Mouse (Mus musculus) lung, embryonic 15.5 days (tissue): ENCODE measurements around the gene Hpn. TPM values are rescaled to one million over a fixed set of nuclear protein-coding genes. Genes with fewer than 3 reads are reported as not detected.

ENCODE experiments used
- ATAC-seq: fragments of 200-750 bp; cut with Nextera tagmentation; 2 replicates; pipeline ENCODE4 v1.8.0; 2017; ENCODE audit warnings: moderate number of reproducible peaks, borderline replicate concordance; ENCODE audit not compliant: low FRiP score, low TSS enrichment; ENCODE audit errors: extremely low read depth
- H3K27ac ChIP-seq: fragments of 300-500 bp; sonication (generic); 2 replicates; pipeline ENCODE4 v1.5.1; 2015; ENCODE audit warnings: moderate library complexity, mild to moderate bottlenecking, inconsistent platforms
- H3K27me3 ChIP-seq: fragments of 300-500 bp; sonication (generic); 2 replicates; pipeline ENCODE4 v1.6.1; 2015; ENCODE audit warnings: inconsistent platforms
- H3K36me3 ChIP-seq: fragments of 300-500 bp; sonication (generic); 2 replicates; pipeline ENCODE4 v1.6.1; 2015; ENCODE audit warnings: inconsistent platforms
- H3K4me1 ChIP-seq: fragments of 300-500 bp; sonication (generic); 2 replicates; pipeline ENCODE4 v1.6.1; 2015; ENCODE audit warnings: inconsistent platforms
- H3K4me2 ChIP-seq: fragments of 300-500 bp; sonication (generic); 2 replicates; pipeline ENCODE4 v1.6.1; 2015; ENCODE audit warnings: inconsistent platforms, mild to moderate bottlenecking, moderate library complexity
- H3K4me3 ChIP-seq: fragments of 300-500 bp; sonication (generic); 2 replicates; pipeline ENCODE4 v1.5.1; 2015; ENCODE audit warnings: mild to moderate bottlenecking, inconsistent platforms
- H3K9ac ChIP-seq: fragments of 300-500 bp; sonication (generic); 2 replicates; pipeline ENCODE4 v1.6.1; 2015; ENCODE audit warnings: inconsistent platforms
- H3K9me3 ChIP-seq: fragments of 300-500 bp; sonication (generic); 2 replicates; pipeline ENCODE4 v1.6.1; 2016; ENCODE audit warnings: inconsistent platforms
- WGBS: fragments of 180-500 bp; shearing (Covaris S2); methylation state at CpG from one replicate; pipeline ENCODE4 v1.1.7; 2015; 5-methylcytosine and 5-hydroxymethylcytosine counted together
- polyA plus RNA-seq: library from polyadenylated mRNA; unstranded; fragments of >200 nt; fragmentation: Nextera tagmentation; extraction: Ambion mirVana; gene quantifications from 2 replicates; pipeline ENCODE4 v1.2.1, GENCODE M21; 2015

Gene Hpn
- polyA plus RNA-seq, 1 experiment from 2014 or later = 16.7 TPM

GRCm38 (mm10) chr7:31049846-31050281 lies 65.2 kb downstream of the Hpn start:
- no peak for ATAC-seq
- Histone ChIP-seq H3K27me3 (peaks cover 51% of the 10 kb centered on the region), H3K36me3 (no peaks in the 10 kb centered on the region), H3K9ac (no peak overlapping the region), H3K27ac (no peak overlapping the region), H3K4me2 (peak overlapping the region; percentile 34), H3K9me3 (no peaks in the 10 kb centered on the region), H3K4me3 (peak overlapping the region; percentile 13; the same call in 1 of the 2 replicates), H3K4me1 (peaks cover 55% of the 10 kb centered on the region)
- 2% methylated on average over 10 of the region's 15 CpGs for WGBS

DNA sequence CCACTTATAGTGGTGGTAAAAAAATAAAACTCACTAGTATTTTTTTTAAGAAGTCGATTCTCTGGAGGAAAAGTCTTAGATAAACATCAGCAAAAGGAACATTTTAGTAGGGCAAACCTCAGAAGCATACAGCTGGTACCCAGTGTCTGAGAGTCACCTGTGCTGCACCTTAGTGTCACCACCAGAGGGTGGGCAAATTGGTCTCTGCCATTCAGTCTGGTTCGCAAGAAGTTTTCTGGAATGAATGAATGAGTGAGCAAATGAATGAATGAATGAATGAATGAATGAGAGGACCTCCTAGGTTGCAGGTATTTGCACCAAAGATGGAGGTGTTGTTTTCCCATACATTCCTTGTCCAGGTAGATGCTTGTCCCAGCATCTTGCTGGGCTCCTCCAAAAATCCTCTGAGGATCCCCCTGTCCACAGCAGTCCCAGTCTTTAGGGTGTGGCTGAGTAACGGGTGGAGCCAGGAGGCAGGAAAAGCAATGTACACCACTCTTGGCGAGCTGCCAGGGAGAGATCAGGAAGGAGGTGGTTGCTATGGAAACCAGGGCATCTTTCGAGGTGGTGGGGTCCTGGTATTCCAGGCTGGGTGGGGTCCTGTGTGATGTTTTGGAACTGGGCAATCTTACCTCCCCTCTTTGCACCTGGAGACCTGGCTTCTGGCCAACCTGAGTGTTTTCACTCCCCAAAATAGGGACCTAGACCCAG lies 65.8 kb downstream of the Hpn start:
- no peak overlapping the region for H3K9ac ChIP-seq
- H3K4me1 ChIP-seq = peaks cover 49% of the 10 kb centered on the region
- no peak for ATAC-seq
- no peaks in the 10 kb centered on the region for H3K36me3 ChIP-seq
- peak overlapping the region; percentile 34; the same call in 1 of the 2 replicates for H3K4me2 ChIP-seq
- H3K4me3 ChIP-seq = no peak overlapping the region
- 13% methylated on average over 5 of the region's 5 CpGs for WGBS
- no peak overlapping the region for H3K27ac ChIP-seq
- peaks cover 54% of the 10 kb centered on the region for H3K27me3 ChIP-seq
- no peaks in the 10 kb centered on the region for H3K9me3 ChIP-seq

Other genes with a start within 250 kb of the Hpn start
- 0.05 TPM in 1 of 2 replicates, not detected in the other for gene Cd22, start 234.9 kb downstream of the Hpn start, polyA plus RNA-seq
- 0.32 and 0.34 TPM in 2 replicates for gene Mag, start 200.4 kb downstream of the Hpn start, polyA plus RNA-seq
- gene Hamp2, start 190.6 kb downstream of the Hpn start, polyA plus RNA-seq = not detected in 2 replicates
- gene Hamp, start 171.3 kb downstream of the Hpn start, polyA plus RNA-seq = 0.78 TPM in 1 of 2 replicates, not detected in the other
- gene Usf2, start 158.5 kb downstream of the Hpn start, polyA plus RNA-seq = 25.6 and 27.5 TPM in 2 replicates
- gene Lsr, start 141.8 kb downstream of the Hpn start, polyA plus RNA-seq = 80.6 and 89.1 TPM in 2 replicates
- 6.3 TPM in 2 replicates for gene Fam187b, start 141.5 kb downstream of the Hpn start, polyA plus RNA-seq
- 50.1 TPM in 2 replicates for gene Fxyd5, start 72.8 kb downstream of the Hpn start, polyA plus RNA-seq
- 5.2 and 5.3 TPM in 2 replicates for gene Fxyd7, start 63.8 kb downstream of the Hpn start, polyA plus RNA-seq
- 82.5 and 86.9 TPM in 2 replicates for gene Fxyd1, start 58.1 kb downstream of the Hpn start, polyA plus RNA-seq
- gene Lgi4, start 55.9 kb downstream of the Hpn start, polyA plus RNA-seq = 0.21 and 0.35 TPM in 2 replicates
- gene Fxyd3, start 38.6 kb downstream of the Hpn start, polyA plus RNA-seq = 50.1 and 54.3 TPM in 2 replicates
- gene Scn1b, start 11.7 kb upstream of the Hpn start, polyA plus RNA-seq = 1.5 and 1.8 TPM in 2 replicates
- 63.0 and 65.5 TPM in 2 replicates for gene Gramd1a, start 40.6 kb upstream of the Hpn start, polyA plus RNA-seq
- gene Scgb2b2, start 175.2 kb upstream of the Hpn start, polyA plus RNA-seq = not detected in 2 replicates
- gene Scgb1b2, start 176.5 kb upstream of the Hpn start, polyA plus RNA-seq = not detected in 2 replicates
- gene Scgb2b3, start 246.8 kb upstream of the Hpn start, polyA plus RNA-seq = not detected in 2 replicates